Mouse (Mus musculus) lung, postnatal 0 days (tissue): ENCODE data around the gene Hsd3b5. TPM values are rescaled to one million over a fixed set of nuclear protein-coding genes. Genes with fewer than 3 reads are reported as not detected.
"Not testable (repeated sequence)": the region's sequence is repeated elsewhere in the genome, so short reads cannot be mapped to it uniquely, and the experiment has no call there.

Experiments used
- ATAC-seq: fragments of 200-750 bp; cut with Nextera tagmentation; 2 replicates; pipeline ENCODE4 v1.8.0; 2017; ENCODE audit warnings: moderate library complexity
- DNase-seq: peaks from one replicate; pipeline ENCODE4 v3.0.0-alpha.2; 2016; ENCODE audit warnings: low spot score
- H3K27ac ChIP-seq: fragments of 300-500 bp; sonication (generic); 2 replicates; pipeline ENCODE4 v1.5.1; 2014; ENCODE audit warnings: antibody characterized with exemption, mild to moderate bottlenecking, low read length, mixed read lengths
- H3K27me3 ChIP-seq: fragments of 300-500 bp; sonication (generic); replicated peaks from 2 replicates; pipeline ENCODE4 v1.6.1; 2014; ENCODE audit warnings: low read length, mixed read lengths; ENCODE audit not compliant: insufficient read depth
- H3K36me3 ChIP-seq: fragments of 300-500 bp; sonication (generic); 2 replicates; pipeline ENCODE4 v1.6.1; 2014; ENCODE audit warnings: low read length, mixed read lengths; ENCODE audit not compliant: insufficient read depth
- H3K4me1 ChIP-seq: fragments of 300-500 bp; sonication (generic); 2 replicates; pipeline ENCODE4 v1.6.1; 2014; ENCODE audit warnings: antibody characterized with exemption, low read depth, low read length, mixed read lengths; ENCODE audit not compliant: insufficient read depth
- H3K4me2 ChIP-seq: fragments of 300-500 bp; sonication (generic); replicated peaks from 2 replicates; pipeline ENCODE4 v1.6.1; 2014; ENCODE audit warnings: low read depth, mild to moderate bottlenecking, low read length, moderate library complexity, mixed read lengths
- H3K4me3 ChIP-seq: fragments of 300-500 bp; sonication (generic); 2 replicates; pipeline ENCODE4 v1.5.1; 2014; ENCODE audit warnings: low read depth, low read length
- H3K9ac ChIP-seq: fragments of 300-500 bp; sonication (generic); replicated peaks from 2 replicates; pipeline ENCODE4 v1.6.1; 2014; ENCODE audit warnings: low read depth, mild to moderate bottlenecking
- H3K9me3 ChIP-seq: fragments of 300-500 bp; sonication (generic); 2 replicates; pipeline ENCODE4 v1.6.1; 2016; ENCODE audit warnings: low read length, mixed read lengths
- CTCF ChIP-seq: IDR thresholded peaks from 2 replicates; pipeline ENCODE4 v1.5.1; 2016; ENCODE audit warnings: antibody characterized with exemption, mild to moderate bottlenecking
- EP300 ChIP-seq: IDR thresholded peaks from 2 replicates; pipeline ENCODE4 v1.6.1; 2016; ENCODE audit warnings: antibody characterized with exemption, mild to moderate bottlenecking, control low read depth
- WGBS: fragments of 180-500 bp; shearing (Covaris S2); extraction: QIAGEN DNeasy Blood & Tissue Kit; methylation state at CpG from one replicate; pipeline ENCODE4 v1.1.7; 2014; 5-methylcytosine and 5-hydroxymethylcytosine counted together
- polyA plus RNA-seq: library from polyadenylated mRNA; unstranded; fragments of >200 nt; fragmentation: Nextera tagmentation; extraction: Ambion mirVana; gene quantifications from 2 replicates; pipeline ENCODE4 v1.2.1, GENCODE M21; 2015

Hsd3b5 gene
- polyA plus RNA-seq, 1 experiment from 2014 or later = not detected

- no peak within 1 kb of the TSS for H3K4me2 ChIP-seq
- DNase-seq (no peak), ATAC-seq (no peak)
- TF ChIP-seq CTCF (no peak), EP300 (no peak)
- H3K9me3 ChIP-seq = no peaks in the 10 kb centered on the region
- no peak within 1 kb of the TSS for H3K4me3 ChIP-seq
- H3K4me1 ChIP-seq = no peaks in the 10 kb centered on the region
- no peak within 1 kb of the TSS for H3K27ac ChIP-seq
- H3K27me3 ChIP-seq = no peaks in the 10 kb centered on the region
- H3K9ac ChIP-seq = no peak within 1 kb of the TSS
- no peaks in the 10 kb centered on the region for H3K36me3 ChIP-seq
Measured at GRCm38 (mm10) chr3:98588707-98589106, 41.3 kb downstream of the Hsd3b5 start, which contains the start of gene Gm10681. Gene Gm10681 (minus strand): TSS chr3:98588807.

- Histone ChIP-seq H3K27ac (no peak overlapping the region), H3K27me3 (no peaks in the 10 kb centered on the region), H3K36me3 (no peaks in the 10 kb centered on the region), H3K4me3 (no peak overlapping the region), H3K9ac (no peak overlapping the region), H3K9me3 (no peaks in the 10 kb centered on the region), H3K4me2 (no peak overlapping the region), H3K4me1 (no peaks in the 10 kb centered on the region)
- WGBS = 60% methylated on average over 2 of the region's 2 CpGs
- TF ChIP-seq CTCF = no peak
- no peak for TF ChIP-seq EP300
- DNase-seq (no peak), ATAC-seq (no peak)
Measured at GRCm38 (mm10) chr3:98587721-98588120, 42.3 kb downstream of the Hsd3b5 start.

- not testable (repeated sequence) for H3K36me3 ChIP-seq, ATAC-seq, H3K27me3 ChIP-seq, H3K9ac ChIP-seq, H3K4me3 ChIP-seq, H3K4me2 ChIP-seq, H3K4me1 ChIP-seq, H3K9me3 ChIP-seq, DNase-seq, H3K27ac ChIP-seq
Measured at GRCm38 (mm10) chr3:98582622-98583021, 47.4 kb downstream of the Hsd3b5 start.

- not testable (repeated sequence) for H3K27me3 ChIP-seq, H3K9me3 ChIP-seq, H3K4me2 ChIP-seq, ATAC-seq, H3K27ac ChIP-seq, DNase-seq, H3K4me1 ChIP-seq, H3K9ac ChIP-seq, H3K36me3 ChIP-seq, H3K4me3 ChIP-seq
- no CpG with 5 or more reads among the region's 1 CpGs for WGBS
Measured at GRCm38 (mm10) chr3:98582202-98582601, 47.9 kb downstream of the Hsd3b5 start.

- not testable (repeated sequence) for DNase-seq, H3K4me2 ChIP-seq, H3K4me3 ChIP-seq, H3K9ac ChIP-seq, H3K4me1 ChIP-seq, H3K27ac ChIP-seq, ATAC-seq, H3K27me3 ChIP-seq, H3K9me3 ChIP-seq, H3K36me3 ChIP-seq
- no CpG with 5 or more reads among the region's 1 CpGs for WGBS
Measured at GRCm38 (mm10) chr3:98581024-98581423, 49.0 kb downstream of the Hsd3b5 start.

Other genes starting within 250 kb of the Hsd3b5 start
- gene Zfp697, start 247.8 kb downstream of the Hsd3b5 start, polyA plus RNA-seq = 9.2 and 10.6 TPM in 2 replicates
- not detected in 2 replicates for gene Gm4450, start 173.1 kb downstream of the Hsd3b5 start, polyA plus RNA-seq
- gene Hsd3b4, start 119.7 kb downstream of the Hsd3b5 start, polyA plus RNA-seq = not detected in 2 replicates
- not detected in 2 replicates for gene Gm10681, start 41.4 kb downstream of the Hsd3b5 start, polyA plus RNA-seq
- 0.05 TPM in 1 of 2 replicates, not detected in the other for gene Hsd3b2, start 94.3 kb upstream of the Hsd3b5 start, polyA plus RNA-seq
- not detected in 2 replicates for gene Hsd3b3, start 132.9 kb upstream of the Hsd3b5 start, polyA plus RNA-seq
- not detected in 2 replicates for gene Hsd3b6, start 184.2 kb upstream of the Hsd3b5 start, polyA plus RNA-seq
- gene Hsd3b1, start 229.5 kb upstream of the Hsd3b5 start, polyA plus RNA-seq = not detected in 2 replicates